Mouse (Mus musculus) thymus, adult 18-20 months (tissue): ENCODE measurements around the gene Hsh2d.

ENCODE experiments used
- DNase-seq, 2 experiments: peaks; one replicate each; pipeline ENCODE4 v3.0.0; 2022; ENCODE audit warnings: mixed read lengths in 2 of 2

The Hsh2d gene

GRCm38 (mm10) chr8:72189417-72190214, at the start of gene Hsh2d:
Gene Hsh2d (plus strand): TSS chr8:72189638.
- peak; percentile 34 to 57 for DNase-seq

DNA sequence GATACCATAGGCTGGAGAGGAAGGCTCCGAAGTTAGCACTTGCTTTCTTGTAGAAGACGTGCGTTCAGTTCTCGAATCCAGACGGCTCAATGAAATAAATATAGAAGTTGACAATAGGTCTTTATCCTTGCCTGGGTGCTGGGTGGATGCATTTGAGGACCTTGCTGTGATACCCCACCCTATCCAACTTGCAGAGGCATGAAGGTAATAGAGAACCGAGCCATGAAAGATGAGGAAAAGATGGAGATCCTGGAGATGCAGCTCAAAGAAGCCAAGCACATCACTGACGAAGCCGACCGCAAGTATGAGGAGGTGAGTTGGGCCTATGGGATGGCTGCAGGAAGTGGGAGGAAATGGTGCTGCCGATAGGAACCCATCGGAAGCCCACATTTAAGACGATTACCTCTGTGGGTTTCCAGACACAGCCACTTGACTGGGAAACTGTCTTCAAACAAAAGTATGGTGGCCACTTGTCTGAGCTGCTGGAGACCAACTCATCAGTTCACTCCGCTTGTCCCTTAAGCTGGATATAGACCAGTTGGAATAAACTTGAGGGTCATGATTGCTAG, 46.1 kb upstream of the Hsh2d start:
- DNase-seq: no peak

DNA sequence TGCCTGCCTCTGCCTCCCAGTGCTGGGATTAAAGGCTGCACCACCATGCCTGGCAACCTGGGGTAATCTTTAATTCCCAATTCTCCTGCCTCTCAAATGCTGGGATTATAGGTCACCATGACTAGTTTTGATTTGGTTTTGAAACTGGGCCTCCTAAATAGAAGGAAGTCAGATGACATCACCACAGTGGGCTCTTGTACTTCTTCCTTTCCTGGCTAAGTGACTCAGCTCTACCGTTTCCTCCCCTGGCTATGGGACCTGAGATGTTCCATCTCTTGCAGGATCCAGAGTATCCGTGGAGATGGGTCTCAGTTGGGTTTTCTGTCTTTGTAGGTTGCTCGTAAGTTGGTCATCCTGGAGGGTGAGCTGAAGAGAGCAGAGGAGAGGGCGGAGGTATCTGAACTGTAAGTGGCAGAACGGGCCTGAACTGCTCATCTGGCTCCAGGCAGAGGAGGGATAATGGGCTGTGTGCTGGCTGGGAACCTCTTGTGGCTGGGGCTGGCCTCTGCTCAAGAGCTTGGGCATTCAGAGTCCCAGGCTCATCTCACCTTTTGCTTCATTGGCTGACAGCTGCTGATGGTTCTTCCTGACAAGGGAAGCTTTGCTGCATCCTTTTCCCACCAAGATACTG, 45.0 kb upstream of the Hsh2d start:
- no peak for DNase-seq

DNA sequence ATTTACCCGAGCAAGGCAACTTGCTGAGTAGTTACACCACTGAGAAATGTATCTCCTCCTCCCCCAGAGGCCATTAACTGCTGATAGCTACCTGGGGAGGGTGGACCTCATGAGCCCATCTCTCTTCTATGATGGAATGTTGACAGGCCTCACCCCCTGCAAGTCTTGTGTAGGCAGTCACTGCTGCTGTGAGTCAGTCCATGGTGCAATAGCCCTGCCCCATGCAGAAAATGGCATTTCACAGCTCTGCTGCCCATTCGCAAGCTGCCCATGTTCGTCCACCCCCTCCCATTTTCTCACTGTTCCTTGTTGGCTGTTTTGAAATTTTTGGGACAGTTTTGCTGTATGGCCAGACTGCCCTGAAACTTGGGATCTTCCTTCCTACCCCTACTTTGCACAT, 43.9 kb upstream of the Hsh2d start:
- DNase-seq: no peak

DNA sequence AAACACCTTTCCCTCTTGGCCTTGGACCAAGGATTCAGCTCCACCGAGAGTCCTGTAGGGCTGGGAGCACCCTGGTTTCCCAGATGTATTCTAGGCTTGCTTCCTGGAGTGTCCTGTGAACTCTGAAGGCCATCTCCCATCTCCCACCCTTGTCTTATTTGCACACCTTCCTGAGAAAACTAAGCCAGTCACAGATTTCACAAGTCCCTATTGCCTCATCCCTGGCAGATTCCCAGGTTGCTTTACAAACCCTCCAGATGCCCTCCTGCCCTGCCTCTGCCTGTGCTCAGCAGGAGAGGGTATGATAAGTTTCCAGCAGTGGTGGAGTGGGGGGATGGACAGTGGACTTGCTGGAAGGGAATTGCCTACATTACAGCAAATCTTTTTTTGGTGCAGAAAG, 43.4 kb upstream of the Hsh2d start:
- DNase-seq: no peak

GRCm38 (mm10) chr8:72146556-72146955, 42.9 kb upstream of the Hsh2d start:
- DNase-seq: no peak

GRCm38 (mm10) chr8:72147266-72147665, 42.2 kb upstream of the Hsh2d start:
- DNase-seq: no peak

DNA sequence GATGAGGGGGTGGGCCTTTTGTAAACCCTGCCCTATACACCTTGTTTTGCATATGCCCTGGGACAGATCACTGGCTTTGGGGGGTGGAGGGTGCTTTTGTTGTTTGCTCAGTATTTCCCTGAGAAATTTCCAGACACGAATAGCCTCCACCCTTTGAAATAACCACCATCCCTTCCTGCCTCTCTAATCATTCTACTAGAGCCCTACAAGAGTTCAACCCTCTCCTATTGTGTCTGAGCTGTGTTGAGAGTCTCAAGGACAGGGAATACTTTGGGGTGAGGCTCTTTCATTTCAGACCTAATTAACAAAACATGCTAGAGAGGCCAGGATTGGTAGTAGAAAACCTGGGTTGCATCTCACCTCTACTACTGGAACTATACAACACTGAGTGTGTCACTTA, 40.4 kb upstream of the Hsh2d start:
- no peak for DNase-seq

DNA sequence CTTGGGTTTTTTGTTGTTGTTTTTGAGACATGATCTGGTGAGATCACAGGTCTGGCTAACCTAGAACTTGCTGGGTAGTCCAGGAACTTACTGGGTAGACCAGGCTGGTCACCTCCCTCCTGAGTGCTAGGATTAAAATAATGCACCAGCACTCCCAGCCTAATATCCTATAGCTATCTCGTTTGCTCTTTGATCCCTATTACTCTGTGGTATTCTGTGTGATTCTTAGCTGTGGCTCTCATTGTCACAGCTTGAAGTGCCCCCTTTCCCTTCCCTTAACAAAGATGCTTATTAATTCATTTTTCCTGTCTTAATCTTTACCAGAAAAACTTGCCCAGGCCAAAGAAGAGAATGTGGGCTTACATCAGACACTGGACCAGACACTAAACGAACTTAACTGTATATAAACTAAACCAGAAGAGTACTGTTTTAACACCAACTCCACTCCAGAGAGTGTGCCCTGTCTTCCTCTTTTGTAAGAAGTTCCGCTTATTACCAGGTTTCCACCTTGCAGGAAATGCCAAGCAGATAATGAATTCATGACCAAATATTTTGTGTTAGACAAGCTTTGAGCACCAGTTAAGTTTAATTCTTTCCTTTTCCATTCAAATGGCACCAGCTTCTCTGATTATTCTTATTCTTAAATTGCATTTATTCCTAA, 37.9 kb upstream of the Hsh2d start:
- no peak for DNase-seq

GRCm38 (mm10) chr8:72153382-72153781, 36.1 kb upstream of the Hsh2d start:
- DNase-seq: no peak

DNA sequence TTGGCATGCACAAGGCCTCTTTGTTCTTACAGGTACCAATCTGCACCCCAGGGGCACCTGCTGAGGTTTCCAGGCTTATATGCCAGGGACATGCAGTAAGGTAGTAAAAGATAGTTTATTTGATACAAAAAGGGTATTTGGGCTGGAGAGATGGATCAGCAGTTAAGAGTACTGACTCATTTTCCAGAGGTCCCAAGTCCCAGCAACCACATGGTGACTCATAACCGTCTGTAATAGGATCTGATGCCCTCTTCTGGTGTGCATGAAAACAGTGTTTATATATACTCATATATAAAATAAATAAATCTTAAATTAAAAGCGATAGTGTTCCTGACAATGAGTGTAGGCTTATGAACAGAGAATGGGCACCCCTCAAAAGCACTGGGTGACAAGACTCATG, 31.3 kb upstream of the Hsh2d start:
- no peak for DNase-seq

GRCm38 (mm10) chr8:72158726-72159125, 30.7 kb upstream of the Hsh2d start:
- no peak for DNase-seq

DNA sequence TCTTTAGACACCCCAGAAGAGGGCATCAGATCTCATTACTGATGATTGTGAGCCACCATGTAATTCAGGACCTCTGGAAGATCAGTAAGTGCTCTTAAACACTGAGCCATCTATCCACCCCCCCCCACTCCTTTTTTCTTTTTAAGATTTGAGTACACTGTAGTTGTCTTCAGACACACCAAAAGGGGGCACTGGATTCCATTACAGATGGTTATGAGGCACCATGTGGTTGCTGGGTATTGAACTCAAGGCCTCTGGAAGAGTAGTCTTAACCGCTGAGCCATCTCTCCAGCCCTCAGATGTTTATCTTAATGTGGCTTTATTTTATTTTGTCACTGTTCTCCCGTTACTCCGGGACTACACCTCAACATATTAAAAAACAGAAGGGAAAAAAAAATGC, 29.4 kb upstream of the Hsh2d start:
- no peak for DNase-seq

GRCm38 (mm10) chr8:72160707-72161697, 28.4 kb upstream of the Hsh2d start, which contains the start of gene Rab8a:
Gene Rab8a (plus strand): TSS chr8:72161200.
- DNase-seq: peak; percentile 100

- DNase-seq: peak in 1 of 2 experiments; percentile 41
These were observed 26.6 kb upstream of the Hsh2d start for GRCm38 (mm10) chr8:72162821-72163220.

DNA sequence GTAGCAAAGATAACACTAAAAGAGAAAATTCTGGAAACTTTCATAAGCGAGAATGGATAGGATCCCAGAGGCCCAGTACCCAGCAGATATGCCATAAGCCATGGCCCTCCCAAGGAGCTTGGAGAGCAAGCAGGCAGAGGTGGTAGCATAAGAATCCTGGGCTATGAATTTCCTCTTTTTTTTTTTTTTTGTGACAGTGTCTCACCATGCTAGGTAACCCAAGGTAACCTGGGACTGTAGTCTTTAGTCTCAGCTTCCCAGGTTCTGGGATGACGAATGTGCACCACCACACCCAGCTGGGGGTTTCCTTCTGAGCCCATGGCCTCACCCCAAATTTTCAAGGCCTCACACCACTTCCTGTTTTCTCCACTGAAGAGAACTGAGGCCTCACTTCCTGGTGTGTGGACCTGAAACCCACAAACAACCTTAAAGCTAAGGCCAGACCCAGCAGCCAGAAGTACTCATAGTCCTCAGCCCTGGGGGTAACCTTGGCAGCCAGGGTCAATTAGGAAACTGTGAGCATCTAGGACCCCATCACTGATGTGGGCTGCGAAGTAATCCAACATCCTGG, 20.3 kb upstream of the Hsh2d start:
- DNase-seq: peak in 1 of 2 experiments; percentile 49

GRCm38 (mm10) chr8:72169681-72170249, 19.7 kb upstream of the Hsh2d start:
- DNase-seq: no peak

- DNase-seq: peak in 1 of 2 experiments; percentile 44
These were observed 12.0 kb upstream of the Hsh2d start for GRCm38 (mm10) chr8:72177346-72177925.

DNA sequence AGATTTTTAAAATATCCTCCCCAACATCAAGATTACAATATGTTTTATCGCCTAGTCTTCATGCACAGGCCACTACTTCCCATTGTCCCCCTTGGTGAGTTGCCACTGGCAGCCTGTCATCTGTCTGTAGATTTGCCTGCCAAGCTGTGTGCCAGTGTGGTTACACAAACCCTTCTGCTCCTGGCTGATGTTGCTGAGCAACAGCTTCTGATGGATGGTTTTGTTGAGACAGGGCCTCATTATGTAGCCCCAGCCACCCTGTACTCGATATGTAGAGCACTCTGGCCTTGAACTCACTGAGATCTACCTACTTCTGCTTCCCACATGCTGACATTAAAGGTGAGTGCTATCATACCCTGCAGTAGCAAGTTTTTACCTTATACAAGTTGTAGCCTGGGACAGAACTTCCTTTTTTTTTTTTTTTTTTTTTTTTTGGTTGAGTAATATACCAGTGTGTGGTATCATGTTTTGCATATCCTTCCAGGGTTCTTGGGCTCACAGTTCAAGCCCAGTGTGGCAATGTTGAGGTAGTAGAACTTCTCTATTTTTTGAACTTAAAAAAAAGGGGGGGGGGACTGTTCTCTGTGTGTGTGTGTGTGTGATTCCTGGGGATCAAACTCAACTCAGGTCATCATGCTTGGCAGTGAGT, 5.8 kb upstream of the Hsh2d start:
- DNase-seq: no peak

DNA sequence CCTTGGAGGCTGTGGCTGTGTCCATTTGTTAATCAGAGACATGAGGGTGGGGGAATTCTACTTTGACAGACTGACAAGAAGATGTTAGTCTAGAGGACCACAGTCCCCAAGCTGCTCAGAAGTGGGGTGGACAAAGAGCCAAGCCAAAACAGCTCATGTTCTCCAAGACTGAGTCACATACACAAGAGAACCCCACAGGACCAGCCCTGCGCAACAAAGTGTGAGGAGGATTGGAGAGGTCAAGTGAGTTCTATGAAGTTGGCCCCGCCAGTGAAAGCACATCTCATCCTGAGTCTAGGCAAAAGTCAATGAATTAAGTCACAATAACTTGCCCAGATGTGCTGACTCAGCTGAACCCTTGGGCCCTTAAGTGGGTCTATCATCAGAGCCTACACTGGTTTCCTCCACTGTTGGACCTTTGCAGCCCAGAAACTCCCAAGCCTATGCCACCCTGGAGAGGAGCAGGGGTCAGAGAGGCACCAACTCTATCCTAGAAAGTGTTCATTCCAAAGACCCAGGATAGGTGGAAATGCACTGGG, 1.6 kb upstream of the Hsh2d start:
- no peak for DNase-seq
